Mouse (Mus musculus) layer of hippocampus, postnatal 25 days (tissue): ENCODE measurements around the gene Casc3. TPM values are rescaled to one million over a fixed set of nuclear protein-coding genes. Genes with fewer than 3 reads are reported as not detected.

Experiments
- DNase-seq, 2 experiments: peaks; one replicate each; pipeline ENCODE4 v3.0.0; 2022; ENCODE audit warnings: mixed read lengths in 2 of 2, low spot score in 1 of 2; ENCODE audit errors: extremely low spot score in 1 of 2
- total RNA-seq, 2 experiments: library from RNA; stranded (reverse); gene quantifications; 2 replicates each; pipeline ENCODE4 v1.2.3; 2021

The Casc3 gene
- total RNA-seq, 2 experiments from 2014 or later = 53.3 to 60.6 TPM

- DNase-seq = peak; percentile 26 to 38
Observed at GRCm38 (mm10) chr11:98772667-98773171, 32.0 kb upstream of the Casc3 start.

DNA sequence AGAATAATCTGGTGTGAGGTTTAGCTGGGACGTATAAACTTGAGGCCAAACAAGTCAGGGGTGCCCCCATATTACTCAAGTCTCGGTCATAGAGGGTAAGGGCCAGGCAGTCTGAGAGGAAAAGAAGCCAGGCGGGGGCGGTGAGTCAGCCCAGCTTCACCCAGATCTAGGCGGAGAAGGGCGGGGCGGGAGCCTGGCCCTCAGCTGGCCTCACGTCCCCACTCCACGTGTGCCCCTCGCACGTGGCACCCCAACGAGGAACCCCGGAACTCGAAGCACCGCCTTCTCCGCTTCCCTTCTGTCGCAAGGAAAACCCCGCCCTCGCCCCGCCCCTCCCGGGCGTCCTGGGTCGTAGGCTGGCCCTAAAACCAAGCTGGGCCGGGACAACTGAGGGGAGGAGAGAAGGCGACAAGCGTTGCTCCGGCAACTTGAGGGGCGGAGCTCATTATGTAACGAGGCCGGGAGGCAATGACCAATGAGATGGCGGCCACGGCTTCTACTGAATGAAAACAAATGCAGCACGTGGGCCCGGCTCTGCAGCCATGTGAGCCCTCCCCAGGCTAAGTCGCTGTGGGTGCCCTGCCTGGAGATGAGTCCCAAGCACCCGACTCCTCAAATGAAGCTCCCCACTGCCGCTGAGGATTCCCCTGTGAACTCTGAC, 30.9 kb upstream of the Casc3 start:
- peak; percentile 91 to 98 for DNase-seq

DNA sequence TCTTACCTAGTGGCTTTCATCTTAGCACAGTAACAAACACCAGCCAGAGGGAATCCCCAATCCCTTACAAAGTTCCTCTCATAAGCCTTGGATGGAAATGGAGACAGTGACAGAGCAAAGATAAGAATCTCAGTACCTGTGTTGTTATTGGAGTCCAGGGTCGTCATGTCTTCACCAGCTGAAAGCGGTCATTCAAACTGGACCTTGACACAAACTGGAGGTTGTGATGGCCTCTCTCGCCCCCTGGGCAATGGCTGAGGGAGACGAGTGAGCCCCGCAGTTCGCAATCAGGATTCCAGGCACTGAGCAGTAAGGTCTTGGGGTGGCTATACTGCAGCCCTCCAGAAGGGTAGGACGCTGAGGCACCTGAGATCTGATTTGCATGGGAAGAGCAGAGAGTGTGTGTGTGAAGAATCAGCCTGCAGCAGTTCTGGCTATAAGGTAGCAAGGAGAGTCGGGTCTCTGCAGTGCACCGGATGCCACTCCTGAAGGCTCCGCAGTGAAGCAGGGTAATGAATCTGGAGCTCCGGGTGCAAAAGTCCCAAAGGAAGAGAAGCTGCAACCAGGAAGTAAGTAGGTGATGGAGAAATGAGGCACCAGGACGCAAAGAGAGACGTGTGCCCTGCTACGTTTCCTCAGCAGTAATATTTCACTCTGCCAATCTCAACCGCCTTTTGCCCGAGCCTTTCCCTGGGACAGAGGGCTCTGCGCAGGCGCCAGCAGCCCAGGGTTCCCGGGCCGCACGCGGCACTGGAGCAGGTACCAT, 29.9 kb upstream of the Casc3 start, which contains the start of gene Nr1d1:
Gene Nr1d1 (minus strand): TSS at position 752 of the 766 bp plus-strand sequence.
- no peak for DNase-seq

- peak; percentile 97 to 98 for DNase-seq
Observed at GRCm38 (mm10) chr11:98775348-98776051, 29.2 kb upstream of the Casc3 start.

- no peak for DNase-seq
Observed at GRCm38 (mm10) chr11:98776052-98776764, 28.5 kb upstream of the Casc3 start.

DNA sequence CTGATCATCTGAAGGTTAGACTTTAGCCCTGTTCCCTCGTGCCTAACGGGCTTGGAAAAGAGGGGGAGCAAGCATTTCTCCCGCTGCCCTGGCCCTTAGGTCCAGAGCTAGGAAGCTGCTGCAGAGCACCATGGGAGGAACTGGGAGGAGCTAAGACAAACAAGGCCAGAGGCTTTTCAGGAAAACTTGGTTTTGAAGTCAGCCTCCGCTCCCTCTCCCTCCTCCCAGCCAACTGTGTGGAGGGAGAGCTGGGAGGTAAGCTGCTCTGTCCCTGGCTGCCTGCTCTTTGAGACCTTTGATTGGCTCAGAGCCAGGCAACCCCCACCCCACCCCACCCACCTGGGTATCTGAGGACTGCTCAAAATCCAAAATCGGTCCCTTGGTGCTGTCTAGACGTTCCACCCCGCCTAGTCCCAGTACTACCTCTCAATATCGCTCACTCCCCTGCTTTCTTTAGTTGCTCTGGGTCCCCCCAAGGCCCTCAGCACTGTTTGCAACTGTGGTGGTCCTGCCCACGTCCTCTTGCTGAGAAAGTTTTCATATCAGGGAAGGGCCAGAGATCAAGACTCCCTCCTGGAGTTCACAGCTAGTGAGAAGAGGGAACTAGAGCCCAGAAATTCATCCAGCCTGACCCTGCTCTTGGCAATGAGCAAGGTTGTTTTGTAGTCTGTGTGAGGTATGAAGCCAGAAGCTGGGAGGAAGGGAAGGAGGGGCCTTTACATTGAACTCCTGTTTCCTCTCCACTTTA, 27.7 kb upstream of the Casc3 start:
- DNase-seq = no peak

- no peak for DNase-seq
Observed at GRCm38 (mm10) chr11:98777888-98778287, 26.8 kb upstream of the Casc3 start.

DNA sequence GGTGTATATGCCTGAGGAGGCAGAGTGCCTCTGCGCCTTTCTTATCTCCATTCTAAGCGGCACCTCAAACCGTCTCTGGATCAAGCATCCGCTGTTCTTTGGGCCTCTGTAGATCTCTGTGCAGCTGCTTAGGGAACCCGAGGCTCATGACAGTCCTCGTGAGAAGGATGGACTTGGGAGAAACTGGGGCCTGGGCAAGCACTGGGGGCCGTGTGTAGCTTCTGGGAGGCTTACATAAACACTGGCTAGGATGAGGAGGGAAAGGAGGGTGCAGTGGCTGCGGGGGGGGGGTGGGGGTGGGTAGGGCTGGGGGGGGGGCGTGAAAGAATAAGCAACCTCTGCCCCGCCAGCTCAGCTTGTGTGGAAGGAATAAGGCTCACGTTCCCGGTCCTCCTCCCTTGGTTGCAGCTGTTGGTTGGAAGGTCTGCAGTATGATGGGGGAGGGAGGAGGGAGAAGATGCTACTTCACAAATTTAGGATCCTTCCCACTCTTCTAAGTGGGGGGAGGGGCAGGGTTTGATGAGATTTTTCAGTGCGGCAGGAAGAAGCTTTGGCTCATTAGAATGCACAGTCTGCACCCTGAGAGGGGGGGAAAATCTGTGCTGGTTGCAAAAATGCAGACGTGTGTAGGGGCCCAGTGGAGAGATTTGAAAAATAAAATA, 22.7 kb upstream of the Casc3 start:
- DNase-seq = peak; percentile 46 to 55

- peak in 1 of 2 experiments; percentile 28 for DNase-seq
Observed at GRCm38 (mm10) chr11:98782651-98783235, 22.0 kb upstream of the Casc3 start.

DNA sequence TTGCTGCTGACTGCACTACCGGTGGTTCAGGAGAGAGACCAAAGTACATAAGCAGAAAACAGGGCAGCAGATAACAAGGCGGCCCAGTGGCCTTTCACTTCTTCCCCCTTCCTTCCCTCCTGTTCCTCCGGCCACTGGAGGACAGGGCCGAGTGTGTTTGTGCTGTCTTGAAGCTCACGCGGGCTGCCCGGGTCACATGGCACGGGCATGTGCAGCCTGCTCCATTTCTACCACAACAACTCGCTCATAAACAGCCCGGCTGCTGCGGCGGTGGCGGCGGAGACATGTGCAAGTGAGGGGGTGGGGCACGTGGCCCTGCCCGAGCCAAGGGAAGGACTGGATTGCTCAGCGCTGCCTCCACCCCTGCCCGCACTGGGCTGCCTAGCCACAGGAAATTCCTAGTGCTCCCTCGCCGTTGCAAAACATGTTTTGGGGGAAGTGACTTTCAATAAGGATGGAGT, 21.4 kb upstream of the Casc3 start:
- DNase-seq = peak; percentile 88

- DNase-seq = no peak
Observed at GRCm38 (mm10) chr11:98784139-98784538, 20.6 kb upstream of the Casc3 start.

DNA sequence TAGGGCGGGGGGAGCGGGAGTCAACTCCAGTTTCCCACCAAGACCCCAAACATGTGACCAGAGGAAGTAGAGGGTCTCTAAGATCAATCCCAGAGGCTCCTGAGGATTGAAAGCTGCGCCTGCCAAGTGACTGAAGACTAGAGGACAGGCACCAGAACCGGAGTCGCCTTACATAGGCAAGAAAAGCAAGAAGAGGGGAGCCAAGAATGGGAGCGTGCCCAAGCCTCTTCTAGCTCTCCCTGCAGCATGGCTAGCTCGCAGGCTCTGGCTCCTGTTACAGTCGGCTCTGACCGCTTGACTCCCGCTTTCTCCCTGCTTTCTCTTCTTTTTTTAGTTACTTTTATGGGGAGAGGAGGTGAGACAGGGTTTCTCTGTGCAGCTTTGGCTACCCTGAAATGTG, 19.5 kb upstream of the Casc3 start:
- DNase-seq = no peak

GRCm38 (mm10) chr11:98785772-98786281, 18.9 kb upstream of the Casc3 start:
- peak; percentile 59 to 71 for DNase-seq

DNA sequence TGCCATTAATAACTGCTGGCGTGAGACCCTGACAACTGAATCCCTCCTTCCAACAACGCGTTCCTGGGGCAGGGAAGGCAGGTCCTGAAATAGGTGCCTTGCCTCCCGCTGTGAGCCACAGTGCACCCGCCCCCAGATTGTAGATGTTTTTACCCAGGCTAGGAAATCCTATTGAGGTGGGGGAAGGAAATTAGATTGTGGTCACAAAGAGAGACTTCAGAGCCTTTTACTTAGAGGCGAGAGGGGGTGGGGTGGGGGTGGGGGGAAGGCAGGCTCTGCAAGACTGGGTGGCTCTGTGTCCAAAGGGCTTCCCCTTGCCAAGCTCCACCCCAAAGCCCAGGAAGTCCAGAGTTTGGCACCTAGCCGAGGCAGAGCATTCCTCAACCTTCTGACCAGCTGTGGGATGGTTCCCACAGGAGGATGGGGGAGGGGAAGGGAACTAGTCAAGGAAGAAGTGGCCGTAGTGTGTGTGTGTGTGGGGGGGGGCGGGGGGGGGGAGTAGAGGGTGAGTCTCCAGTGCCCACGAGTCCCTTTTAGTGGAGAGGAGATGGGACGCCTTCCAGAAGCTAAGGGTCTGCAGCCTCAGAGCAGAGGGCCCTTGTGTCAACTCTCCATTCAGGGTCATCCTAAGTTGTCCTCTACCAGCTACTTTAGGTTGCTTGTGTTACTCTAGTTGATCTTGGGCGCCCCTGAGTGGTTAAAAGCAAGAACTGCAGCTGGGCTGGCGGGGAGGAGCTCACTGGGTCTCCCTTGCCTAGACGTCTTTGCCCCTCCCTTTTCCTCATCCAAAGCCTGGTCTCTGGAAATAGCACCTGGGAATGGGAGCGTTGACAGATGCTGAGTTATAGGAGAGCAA, 18.1 kb upstream of the Casc3 start:
- peak; percentile 88 to 94 for DNase-seq

DNA sequence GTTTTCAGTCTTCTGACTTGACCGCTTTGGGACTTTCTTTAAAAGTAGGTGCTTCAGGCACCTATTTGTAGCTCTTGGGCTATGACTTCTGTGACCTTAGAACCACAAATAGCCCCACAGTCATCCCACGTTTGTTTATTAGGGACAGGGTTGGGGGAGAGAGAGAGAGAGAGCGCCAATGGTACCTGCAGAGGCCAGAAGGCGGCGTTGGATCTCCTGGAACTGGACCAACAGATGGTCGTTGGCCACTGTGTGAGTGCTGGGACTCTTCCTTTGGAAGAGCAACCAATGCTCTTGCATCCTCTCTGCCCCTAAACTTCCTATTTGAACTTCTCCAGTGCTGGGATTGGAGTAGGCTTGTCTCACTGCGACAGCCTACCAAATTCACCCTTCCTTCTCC, 17.5 kb upstream of the Casc3 start:
- DNase-seq = no peak

DNA sequence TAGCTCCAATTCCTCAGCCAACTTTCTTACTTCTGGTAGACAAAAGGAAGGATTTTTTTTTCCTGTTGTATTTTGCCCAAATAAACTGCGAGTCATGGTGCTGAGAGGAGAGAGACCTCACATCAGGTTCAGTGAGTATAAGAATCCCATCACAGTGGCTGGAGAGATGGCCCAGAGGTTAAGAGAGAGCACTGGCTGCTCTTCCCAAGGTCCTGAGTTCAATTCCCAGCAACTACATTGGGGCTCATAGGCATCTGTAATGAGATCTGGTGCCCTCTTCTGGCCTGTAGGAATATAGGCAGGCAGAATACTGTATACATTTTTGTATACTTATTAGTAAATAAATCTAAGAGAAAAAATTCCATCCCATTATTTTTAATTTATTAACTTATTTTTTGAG, 17.0 kb upstream of the Casc3 start:
- no peak for DNase-seq

- DNase-seq = no peak
Observed at GRCm38 (mm10) chr11:98788139-98788538, 16.6 kb upstream of the Casc3 start.
